Mouse (Mus musculus) frontal cortex, postnatal 25 days (tissue): ENCODE data around the gene Asb8.

Experiments
- DNase-seq, 2 experiments: peaks; one replicate each; pipeline ENCODE4 v3.0.0; 2022; ENCODE audit warnings: low spot score in 2 of 2

Asb8 gene

DNA sequence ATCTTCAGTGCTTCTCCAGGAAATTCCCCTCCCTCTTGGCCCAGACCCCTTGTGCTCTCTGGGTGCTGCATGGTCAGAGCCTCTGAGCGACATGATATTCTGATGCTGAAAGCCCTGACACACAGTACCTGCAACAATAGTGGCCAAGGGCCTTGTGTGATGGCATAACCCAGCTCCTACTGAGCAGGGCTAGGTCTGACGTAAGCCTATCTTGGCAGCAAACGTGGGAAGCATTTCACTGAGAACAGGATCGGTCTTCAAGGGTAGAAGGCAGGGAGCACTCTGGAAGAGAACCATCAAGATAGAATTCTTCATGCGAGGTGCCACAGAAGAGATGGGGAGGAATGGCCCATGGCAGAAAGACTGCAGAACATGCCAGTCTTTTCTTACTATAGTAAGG lies at the start of gene Asb8:
Gene Asb8, minus strand, starts transcription at position 101 of the 400 bp plus-strand sequence.
- no peak for DNase-seq

DNA sequence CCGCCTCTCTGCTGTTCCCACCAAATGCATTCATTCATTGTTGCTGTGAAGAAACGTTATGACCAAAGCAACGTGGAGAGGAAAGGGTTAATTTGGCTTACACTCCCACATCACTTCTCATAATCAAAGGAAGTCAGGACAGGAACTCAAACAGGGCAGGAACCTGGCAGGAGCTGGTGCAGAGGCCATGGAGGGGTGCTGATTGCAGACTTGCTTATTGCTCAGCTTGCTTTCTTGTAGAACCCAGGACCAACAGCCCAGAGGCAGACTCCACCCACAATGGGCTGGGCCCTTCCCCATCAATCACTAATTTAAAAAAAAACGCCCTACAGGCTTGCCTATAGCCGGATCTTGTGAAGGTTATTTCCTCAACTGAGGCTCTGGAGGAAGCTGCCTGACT lies 48.7 kb upstream of the Asb8 start:
- DNase-seq: no peak

DNA sequence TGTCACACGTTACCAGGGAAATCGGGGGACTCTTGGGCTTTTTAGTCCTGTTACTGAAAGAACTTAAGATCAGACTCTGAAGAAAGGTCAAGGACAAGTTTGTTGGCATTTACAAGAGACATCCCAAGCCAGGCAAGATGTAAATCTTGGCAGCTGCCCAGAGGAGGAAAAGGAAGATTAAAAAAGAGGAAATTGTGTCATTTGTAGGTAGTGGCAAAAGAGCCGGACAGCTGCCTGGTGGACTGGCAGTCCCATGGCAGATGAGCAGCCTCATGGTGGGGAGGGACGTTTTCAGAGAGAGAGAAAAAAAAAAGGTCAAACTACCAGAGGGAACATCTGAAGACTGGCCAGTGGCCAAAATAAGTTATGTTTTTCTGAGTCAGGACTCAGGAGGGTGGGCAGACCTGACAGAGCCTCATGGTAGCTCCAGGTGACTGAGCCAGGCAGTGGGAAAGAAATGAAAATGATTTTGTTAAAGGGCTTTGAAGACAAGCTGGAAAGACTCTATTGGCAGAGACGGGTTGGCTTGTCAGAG lies 48.0 kb upstream of the Asb8 start:
- DNase-seq: no peak

DNA sequence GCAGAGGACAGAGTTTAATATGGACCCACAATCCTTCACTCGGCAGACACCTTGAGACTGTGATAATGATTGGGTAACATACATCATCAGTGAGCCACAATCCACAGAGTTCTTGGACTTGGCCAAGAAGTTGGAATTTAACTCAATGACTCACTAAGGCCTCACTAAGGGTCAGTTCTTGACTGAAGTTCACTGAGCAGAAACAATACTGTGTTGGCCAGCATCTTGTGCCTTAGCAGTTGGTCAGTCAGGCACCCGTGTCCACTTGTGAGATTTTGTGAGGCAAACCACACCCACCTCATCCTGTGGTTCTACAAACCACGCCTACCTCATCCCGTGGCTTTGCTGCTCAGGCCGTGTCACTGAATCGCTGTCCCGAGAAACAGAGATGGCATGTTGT lies 44.3 kb upstream of the Asb8 start:
- no peak for DNase-seq

DNA sequence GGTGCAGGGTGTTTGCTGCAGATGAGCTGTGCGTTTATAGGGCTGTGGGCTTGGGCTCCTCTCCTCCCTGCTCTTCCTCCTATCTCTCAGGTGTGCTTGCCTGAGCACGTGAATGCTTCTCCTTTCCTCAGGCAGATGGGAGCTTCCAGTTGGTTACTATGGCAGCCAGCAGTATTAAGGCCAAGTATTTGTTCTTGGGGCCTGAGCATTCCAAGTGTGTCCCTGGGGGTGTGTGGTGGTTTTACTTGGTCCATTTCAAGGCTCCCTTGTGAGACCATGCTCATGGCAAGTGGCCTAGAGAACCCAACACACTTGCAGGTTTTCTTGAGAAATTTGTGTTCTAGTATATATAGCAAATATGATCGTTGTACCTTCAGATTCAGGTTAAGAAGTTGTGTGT lies 30.0 kb upstream of the Asb8 start, which contains the start of gene Olfr288:
Gene Olfr288, minus strand, starts transcription at position 101 of the 400 bp plus-strand sequence.
- no peak for DNase-seq

DNA sequence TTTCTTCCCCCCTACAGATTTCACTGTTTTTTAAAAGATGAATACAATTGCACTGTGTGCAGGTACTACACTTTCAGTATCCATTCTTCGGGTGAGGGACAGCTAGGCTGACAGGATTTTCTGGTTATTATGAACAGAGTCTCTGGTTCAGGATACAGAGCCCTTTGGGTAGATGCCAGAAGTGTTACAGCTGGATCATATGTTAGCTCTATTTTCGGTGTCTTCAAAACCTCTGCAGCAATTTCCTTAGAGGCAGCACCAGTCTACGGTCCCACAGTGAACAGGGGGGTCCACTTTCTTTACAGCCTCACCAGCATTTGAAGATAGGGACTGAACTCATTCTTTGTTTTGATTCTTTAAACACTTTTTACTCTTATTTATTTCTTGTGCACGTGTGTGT lies 19.0 kb upstream of the Asb8 start:
- DNase-seq: no peak

DNA sequence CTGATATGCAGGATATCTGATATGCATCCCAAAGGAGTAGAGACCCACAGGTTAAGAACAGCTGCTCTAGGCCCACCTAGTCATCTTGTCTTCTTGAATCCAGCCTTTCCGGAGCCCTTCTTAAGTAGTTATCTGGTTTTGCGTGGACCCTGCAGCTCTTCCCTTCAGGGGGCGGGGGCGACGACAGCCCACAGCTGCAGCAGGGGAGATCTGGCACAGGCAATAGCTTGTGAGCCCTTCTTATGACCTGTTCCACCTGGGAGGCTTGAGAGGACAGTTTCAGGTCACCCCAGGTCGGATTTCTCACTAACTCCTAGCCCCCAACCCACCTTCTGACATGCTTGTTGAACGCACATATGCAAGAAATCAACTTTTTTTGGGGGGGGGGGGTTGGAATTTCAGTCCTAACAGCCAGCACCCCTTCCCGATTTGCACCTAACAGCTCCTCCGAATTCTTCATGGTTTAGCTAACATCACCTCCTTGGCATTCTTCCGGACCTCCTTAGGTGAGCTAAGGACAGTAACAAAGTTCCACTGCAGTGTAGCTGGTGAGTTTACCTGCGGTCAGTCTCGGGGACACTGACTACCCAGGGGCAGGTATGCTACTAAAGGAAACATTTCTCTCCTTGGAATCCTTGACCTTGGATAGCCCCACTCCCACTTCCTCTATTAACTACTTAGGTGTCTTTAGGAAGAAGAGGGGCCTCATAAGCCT lies 16.6 kb upstream of the Asb8 start:
- no peak for DNase-seq

DNA sequence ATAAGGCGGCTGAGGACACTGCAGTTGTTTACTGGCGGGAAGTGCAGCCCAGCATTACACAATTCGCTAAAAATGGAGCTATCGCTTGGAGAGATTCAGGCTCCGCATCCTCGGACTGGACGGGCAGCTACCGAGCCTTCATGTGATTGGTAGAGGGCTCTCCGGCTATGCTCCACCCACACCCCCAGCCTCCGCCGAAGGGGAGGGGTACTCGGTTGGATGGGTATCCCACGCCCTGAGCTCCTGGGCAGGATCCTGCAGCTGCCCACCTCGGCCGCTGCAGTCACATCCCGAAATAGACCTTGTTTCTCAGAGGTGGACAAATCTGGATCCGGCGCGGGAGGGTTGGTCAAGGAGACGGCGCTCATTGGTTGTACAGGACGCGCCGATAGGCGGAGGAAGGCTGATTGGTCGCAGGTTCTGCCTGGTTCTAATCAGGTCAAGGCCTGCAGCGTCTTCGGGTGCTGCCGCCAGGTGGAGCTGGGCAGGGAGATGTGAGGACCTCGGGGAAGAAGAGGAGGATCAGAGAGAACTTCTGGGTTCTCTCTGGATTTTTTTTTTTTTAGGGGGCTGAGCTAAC lies 15.8 kb upstream of the Asb8 start:
- DNase-seq: peak; percentile 87

DNA sequence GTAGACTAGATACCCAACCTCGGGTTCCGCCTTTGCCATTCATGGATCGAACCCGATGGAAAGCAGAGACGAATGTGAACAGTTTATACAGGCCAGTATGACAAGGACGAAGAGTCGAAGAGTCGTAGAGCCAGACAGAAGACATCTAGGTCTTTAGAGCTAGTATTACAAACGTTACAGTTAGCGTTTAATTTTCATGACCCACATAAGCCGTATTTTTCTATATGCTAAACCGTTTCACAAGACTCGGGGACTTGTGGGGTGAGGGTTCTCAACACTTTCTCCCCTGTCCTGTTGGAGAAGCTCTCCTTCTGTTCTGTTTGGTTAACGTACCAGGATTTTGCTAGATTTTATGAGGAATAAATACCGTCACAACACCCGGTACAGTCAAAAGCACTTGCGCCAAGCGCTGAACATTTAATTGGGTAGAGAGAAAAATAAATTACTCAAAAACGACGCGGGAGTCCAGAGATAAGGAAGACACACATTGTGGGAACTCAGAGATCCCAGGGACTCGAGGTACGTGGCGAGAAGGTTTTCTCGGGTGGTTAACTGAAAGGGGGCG lies 15.2 kb upstream of the Asb8 start:
- DNase-seq: no peak

DNA sequence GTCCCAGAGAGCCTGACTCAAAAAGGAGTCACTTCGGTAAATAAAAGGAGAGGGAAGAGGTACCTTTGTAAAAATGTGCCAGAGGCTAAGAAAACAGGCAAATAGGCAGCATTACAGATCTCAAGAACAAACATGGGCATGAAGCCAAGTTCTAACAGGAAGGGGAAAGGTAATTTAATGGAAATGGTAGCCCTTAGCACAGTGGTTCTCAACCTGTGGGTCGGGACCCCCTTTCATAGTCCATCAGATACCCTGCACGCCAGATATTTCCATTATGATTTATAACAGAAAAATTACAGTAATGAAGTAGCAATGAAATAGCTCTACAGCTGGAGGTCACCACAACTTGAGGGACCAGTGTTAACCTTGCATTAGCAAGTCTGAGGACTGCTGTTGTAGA lies 11.9 kb upstream of the Asb8 start:
- DNase-seq: no peak

DNA sequence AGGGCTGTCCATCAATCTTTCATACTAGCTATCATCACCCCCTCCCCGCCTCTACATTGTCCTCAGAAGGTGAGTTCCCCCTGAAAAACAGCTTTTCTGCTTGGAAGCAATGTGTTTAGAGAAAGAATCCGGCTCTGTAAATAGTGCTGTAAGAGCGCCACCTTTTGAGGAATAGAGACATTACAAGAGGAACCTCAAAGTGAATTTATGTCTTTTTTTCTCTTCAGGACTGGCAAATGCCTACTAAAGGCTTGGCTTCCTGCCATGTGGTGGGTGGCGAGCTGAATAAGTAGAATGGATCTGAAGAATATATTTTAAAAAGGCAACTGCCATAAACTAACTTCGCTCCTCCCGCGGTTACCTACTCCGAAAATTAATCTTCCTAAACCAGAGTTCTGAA lies 8.4 kb upstream of the Asb8 start:
- peak; percentile 53 to 66 for DNase-seq

DNA sequence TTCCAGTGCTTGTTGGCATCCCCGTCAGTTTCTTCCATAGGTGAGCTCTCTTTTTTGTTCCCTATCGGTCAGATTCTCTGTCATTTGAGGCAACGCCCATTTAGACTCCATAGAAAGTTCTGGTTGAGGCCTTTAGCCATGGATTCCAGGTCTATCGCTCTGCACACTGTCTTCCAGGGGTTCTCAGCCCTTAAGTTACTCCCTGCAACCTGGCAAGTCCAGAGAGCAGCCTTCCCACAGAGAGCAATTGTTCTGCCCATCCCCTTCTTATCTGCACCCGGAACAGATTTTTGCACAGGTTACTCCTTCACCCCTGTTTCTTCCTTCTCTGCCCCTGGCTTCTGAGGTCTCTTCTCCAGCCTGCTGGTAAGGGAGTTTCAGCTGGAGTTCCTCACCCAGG lies 6.7 kb upstream of the Asb8 start:
- DNase-seq: no peak

DNA sequence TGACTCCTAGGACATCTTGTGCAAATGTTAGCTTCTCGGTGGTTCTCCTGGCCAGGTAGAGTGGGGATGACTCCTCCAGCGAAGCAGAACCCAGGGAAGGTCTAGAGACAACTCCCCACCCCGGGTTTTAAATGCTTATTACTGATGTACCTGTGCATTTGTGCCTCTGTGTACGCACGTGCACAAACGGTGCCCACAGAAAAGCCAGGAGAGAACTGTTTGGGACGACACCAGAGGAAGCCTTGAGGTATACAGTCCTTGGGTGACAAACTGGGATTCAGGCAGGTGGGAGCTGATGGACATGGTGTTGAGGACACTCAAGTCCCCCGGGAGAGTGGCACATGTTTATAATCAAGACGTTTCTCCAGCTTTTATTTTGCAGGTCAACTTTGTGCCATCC lies 5.5 kb upstream of the Asb8 start:
- no peak for DNase-seq

DNA sequence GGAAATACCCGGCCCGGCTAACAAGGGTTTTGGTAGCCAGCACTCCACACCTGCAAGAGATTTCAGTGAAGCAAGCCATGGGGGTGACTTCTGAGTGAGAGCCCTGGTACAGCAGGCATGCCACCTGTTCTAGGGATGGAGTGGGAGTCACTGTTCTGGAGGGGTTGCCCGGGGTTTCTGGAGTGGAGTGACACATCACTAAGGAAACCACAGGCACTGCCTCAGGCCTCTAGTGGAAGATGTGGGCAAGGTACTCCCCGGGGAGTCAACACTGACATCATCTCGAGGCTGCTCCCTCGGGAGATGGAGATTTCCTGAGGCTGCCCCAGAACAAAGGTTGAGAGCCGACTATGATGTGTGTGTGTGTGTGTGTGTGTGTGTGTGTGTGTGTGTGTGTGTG lies 4.9 kb upstream of the Asb8 start:
- DNase-seq: peak; percentile 31 to 45

DNA sequence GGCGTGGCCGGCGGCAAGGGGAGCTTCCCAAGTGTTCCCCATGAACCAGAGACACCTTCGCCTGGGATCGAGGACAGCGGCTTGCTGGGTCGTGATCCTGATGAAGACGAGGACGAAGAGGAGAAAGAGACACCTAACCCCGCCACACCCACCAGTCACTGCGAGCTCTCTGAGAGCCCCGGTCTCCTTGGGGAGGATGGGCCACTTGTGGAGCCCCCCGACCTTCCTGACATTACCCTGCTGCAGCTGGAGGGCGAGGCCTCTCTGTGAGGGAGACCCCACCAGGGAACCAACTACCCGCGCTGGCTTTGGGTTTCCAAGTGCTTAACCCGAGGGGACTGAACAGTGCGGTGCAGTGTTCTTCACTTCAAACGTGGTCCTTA lies 3.2 kb upstream of the Asb8 start:
- no peak for DNase-seq

DNA sequence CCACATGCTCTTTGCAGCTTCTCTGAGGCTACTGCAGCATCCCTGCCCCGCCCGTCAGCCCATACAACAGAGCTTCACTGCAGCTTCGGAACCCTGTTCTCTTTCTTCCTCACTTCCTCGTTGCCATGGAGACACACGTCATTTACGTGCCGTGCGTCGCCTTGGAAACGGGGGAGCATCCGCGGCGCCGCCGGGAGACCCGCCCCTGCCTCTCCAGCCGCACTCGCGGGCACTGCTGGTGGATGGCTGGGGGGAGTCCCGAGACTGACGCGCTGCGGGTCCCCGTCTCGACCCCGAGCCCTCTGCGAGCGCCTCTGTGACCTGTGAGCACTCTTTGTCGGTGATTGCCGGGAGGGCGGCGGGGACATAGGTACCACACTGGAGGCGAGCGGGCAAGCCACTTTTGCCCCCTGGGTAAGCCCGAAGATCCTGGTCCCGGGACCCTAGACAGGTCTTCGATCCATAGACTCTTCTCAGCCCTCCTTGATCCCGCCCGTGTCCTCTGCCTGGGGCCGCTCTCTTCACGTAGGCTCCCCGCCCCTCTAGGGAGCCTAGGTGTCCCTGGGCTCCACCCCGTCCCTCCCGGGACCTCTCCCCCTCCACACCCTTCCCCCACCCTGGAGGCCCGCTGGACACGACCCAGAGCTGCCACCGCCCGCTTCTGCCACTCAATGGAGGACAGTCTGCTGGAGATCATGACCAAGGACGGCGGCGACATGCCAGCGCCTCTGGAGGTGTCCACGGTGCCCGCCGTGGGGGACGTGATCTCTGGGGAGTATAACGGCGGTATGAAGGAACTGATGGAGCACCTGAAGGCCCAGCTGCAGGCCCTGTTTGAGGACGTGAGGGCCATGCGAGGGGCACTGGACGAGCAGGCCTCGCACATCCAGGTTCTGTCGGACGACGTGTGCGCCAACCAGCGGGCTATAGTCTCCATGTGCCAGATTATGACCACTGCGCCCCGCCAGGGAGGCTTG lies 2.5 kb upstream of the Asb8 start:
- DNase-seq: peak; percentile 68 to 81

DNA sequence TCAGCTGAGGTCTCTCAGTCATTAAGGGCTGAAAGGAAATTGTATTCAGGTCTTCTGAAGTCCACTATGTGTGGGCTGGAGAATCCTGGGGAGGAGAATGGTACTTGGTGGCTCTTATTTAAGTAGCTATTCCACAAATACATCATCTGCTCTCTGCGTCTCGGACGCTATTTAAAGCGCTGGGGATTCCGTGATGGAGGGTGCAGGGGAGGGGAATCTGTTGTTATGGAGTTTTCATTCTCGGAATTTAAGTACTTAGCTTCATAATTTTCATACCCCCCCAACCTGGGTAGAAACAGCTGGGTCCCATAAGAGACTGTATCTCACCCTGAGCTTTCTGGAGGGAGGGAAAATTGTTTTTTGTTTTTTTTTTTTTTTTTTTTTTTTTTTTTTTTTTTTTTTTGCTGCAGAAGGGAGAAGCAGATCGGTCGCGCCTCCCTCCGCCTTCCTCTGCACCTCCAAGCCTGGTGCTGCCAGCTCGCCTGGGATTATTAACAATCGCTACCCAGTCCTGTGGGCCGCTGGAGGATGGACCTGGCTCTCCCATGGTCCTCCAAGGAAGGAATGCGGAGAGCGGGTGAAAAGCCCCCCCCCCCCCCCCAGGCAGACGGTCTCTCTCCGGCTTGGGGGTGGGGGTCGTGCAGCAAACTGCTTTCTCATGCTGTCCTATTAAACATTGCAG lies 1.7 kb upstream of the Asb8 start, which contains the start of gene Ccdc184:
Gene Ccdc184, plus strand, starts transcription at position 196 of the 682 bp plus-strand sequence.
- DNase-seq: no peak

DNA sequence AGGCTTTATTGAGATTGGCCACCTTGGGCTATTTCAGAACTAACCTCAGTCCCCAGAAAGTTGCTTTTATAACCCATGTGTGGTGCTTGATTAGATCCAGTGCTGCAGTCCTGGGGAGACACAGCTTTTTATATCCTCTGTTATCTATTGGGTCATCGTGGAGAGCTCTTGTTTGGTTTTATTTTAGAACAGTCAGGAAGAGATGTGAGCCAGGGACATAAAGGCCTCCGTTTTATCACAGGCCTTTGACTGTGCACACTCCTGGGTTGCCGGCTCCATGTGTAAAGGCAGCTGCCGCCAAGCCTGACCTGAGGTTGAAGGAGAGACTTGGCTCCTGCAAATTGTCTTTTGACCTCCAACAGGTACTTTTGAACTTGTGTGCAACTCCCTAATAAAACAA lies 2.9 kb downstream of the Asb8 start:
- DNase-seq: no peak

DNA sequence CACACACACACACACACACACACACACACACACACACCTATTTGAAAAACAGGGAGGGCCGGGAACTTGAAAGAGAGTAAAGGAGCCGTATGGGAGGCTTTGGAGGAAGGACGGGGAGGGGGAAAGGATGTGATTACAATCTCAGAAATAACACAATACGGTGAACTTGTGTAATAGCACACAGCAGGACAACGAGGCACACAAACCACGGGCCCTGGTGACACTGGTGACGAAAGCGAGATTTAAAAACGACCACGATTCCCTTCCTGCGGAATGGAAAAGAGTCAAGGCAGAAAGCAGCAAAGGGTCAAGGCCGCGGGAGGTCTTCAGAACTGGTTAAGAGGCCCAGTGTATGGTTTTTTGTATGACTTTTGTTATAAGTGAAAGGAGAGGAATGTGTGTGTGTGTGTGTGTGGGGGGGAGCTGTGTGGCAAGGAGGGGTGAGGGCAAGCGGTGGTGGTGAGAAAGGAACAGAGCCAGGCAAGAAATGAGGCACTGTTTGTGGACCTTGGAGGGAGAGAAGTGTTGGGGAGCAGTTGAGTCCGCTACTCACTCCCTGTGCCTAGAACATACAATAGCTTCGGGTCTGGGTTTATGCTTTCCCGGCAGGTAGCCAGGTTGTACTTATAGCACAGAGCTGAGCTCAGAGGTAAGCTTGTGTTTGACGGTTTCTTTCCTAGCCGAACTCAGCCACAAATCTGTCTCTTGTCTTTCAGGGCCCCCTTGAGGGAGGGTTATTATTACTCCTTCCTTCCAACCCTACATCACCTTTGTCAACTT lies 4.2 kb downstream of the Asb8 start:
- DNase-seq: no peak

DNA sequence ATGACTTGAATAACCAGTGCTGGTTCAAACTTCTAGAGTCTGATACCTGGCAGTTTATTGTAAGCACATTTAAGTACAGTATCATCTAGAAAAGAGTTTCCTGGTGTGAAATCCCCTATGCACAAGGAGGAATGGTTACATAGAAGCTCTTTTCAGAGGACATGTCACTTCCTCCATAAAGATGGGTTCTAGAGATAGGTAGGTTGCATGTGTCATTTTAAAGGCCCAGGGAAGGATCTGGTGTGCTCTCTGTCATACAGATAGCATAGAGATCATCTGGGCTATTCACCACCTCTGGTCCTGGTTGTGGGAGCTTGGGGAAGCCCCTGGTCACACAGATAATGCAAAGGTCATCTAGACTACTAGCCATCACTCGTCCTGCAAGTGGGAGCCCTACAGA lies 8.2 kb downstream of the Asb8 start:
- no peak for DNase-seq

DNA sequence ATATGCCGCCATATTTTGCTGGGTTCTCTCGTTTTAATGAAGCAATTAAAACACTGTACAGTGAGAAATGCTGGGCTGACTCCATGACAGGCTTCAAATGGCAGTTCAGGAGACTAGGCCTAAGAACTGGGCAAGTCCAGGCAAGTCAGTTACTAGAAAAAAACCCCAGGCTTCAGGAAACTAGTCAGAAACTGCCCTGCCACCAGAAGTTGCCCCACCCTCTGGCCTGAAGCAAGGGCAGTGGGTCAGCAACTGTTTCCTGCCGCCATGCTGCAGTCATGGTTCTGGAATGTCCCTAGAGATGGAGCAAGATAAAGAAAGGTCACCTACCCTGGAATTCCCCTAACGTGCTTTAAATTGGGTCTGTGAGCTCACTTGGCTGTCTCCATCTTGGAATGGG lies 9.5 kb downstream of the Asb8 start:
- DNase-seq: no peak
